Mouse (Mus musculus): ENCODE results near the gene Atp6v0b. TPM values are rescaled to one million over a fixed set of nuclear protein-coding genes. Genes with fewer than 3 reads are reported as not detected.

The Atp6v0b gene
- polyA plus RNA-seq, 1 experiment from 2014 or later: 346 TPM

DNA sequence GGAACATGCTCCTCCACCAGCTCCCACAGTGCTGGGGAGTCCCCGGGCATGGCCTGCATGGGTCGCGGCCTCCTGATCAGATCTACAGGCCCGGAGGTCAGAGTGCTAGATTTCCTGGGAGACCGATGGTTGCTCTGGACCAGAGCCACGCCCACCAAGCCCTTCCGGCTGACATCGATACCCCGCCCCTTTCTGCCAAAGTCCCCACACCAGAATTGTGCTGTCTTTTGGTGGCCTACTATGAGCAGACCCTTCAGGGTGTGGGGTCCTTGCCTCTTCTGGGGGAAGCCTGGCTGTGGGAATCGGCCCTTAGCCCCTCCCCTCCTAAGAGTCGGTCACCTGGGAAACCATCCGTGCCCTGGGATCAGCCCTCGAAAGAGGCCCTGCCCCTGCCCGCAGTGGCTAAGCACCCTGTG lies 14.7 kb downstream of the Atp6v0b start, which contains the start of gene Ccdc24:
TSS of gene Ccdc24 (minus strand) at position 87 of the 416 bp plus-strand sequence.
- 10% methylated on average over 14 of the region's 14 CpGs for WGBS
- H3K9me3 ChIP-seq (ENCODE audit: low read length): no peaks in the 10 kb centered on the region
- no peak within 1 kb of the TSS for H3K4me3 ChIP-seq (ENCODE audit: low read depth, low read length)
- no peak for TF ChIP-seq CTCF (IDR thresholded peaks at IDR 0.05)
- peak; percentile 48 for DNase-seq (ENCODE audit: low spot score)
- no peaks in the 10 kb centered on the region for H3K4me1 ChIP-seq (ENCODE audit: insufficient read depth, low read depth, low read length)
- no peaks in the 10 kb centered on the region for H3K36me3 ChIP-seq (ENCODE audit: insufficient read depth, low read length)
- H3K4me2 ChIP-seq (replicated peaks; ENCODE audit: low read depth, low read length): peak within 1 kb of the TSS; percentile 30
- no peaks in the 10 kb centered on the region for H3K27me3 ChIP-seq (replicated peaks; ENCODE audit: insufficient read depth, low read length)
- no peak within 1 kb of the TSS for H3K9ac ChIP-seq (replicated peaks; ENCODE audit: low read depth)
- no peak within 1 kb of the TSS for H3K27ac ChIP-seq (ENCODE audit: low read length)
- peak; percentile 40 for ATAC-seq

DNA sequence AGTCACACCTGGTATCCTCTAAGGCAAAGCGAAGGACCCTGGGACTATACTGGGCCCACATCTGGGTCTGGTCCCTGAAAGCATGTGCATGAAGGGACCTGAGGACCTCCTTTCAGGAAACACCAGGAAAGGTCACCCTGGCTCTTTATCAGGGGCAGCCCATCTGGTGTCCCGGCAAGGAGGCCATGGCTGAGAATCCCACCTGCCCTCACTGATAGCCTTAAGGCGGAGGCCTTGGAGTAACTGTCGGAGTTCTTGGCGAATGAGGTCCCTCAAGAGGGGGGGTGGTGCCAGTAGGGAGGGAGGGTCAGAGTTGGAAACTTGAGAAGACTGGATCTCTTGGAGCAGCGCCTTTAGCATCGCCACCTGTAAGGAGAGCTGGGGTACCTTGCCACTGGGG lies 15.3 kb downstream of the Atp6v0b start:
- Histone ChIP-seq H3K4me1 (ENCODE audit: insufficient read depth, low read depth, low read length) (no peaks in the 10 kb centered on the region), H3K36me3 (ENCODE audit: insufficient read depth, low read length) (no peaks in the 10 kb centered on the region), H3K27me3 (replicated peaks; ENCODE audit: insufficient read depth, low read length) (no peaks in the 10 kb centered on the region), H3K4me3 (ENCODE audit: low read depth, low read length) (no peak overlapping the region), H3K9me3 (ENCODE audit: low read length) (no peaks in the 10 kb centered on the region), H3K27ac (ENCODE audit: low read length) (no peak overlapping the region), H3K4me2 (replicated peaks; ENCODE audit: low read depth, low read length) (no peak overlapping the region), H3K9ac (replicated peaks; ENCODE audit: low read depth) (no peak overlapping the region)
- no peak for TF ChIP-seq CTCF (IDR thresholded peaks at IDR 0.05)
- TF ChIP-seq EP300 (IDR thresholded peaks at IDR 0.05): no peak
- DNase-seq (ENCODE audit: low spot score) (no peak), ATAC-seq (0 out of 2 replicates have a peak, but pooled peaks have one; percentile 11)
- WGBS: 48% methylated on average over 7 of the region's 7 CpGs

DNA sequence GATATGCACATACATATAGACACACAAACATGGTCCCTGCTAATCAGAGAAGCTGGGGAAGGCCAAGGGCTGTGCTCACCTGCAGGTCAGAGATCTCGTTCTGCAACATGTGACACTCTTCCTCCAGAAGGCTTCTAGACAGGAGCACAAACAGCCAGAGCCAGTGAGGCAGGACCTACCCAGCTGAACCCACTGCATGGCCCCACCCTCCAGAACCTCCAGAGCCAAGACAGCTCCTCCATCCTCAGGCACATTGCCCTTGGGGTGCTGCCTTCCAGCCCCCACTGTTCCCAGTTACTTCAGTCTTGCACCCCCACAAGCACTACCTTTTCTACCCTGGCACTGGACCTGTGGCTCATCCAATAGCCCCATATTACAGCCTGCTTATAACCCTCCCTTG lies 16.7 kb downstream of the Atp6v0b start:
- no peak overlapping the region for H3K9ac ChIP-seq (replicated peaks; ENCODE audit: low read depth)
- whole genome bisulfite sequencing: 40% methylated on average over 1 of the region's 1 CpGs
- DNase-seq (ENCODE audit: low spot score): no peak
- ATAC-seq: no peak
- H3K36me3 ChIP-seq (ENCODE audit: insufficient read depth, low read length): no peaks in the 10 kb centered on the region
- no peaks in the 10 kb centered on the region for H3K9me3 ChIP-seq (ENCODE audit: low read length)
- H3K27me3 ChIP-seq (replicated peaks; ENCODE audit: insufficient read depth, low read length): no peaks in the 10 kb centered on the region
- H3K4me3 ChIP-seq (ENCODE audit: low read depth, low read length): no peak overlapping the region
- no peak overlapping the region for H3K27ac ChIP-seq (ENCODE audit: low read length)
- no peaks in the 10 kb centered on the region for H3K4me1 ChIP-seq (ENCODE audit: insufficient read depth, low read depth, low read length)
- TF ChIP-seq CTCF (IDR thresholded peaks at IDR 0.05) (no peak), EP300 (IDR thresholded peaks at IDR 0.05) (no peak)
- no peak overlapping the region for H3K4me2 ChIP-seq (replicated peaks; ENCODE audit: low read depth, low read length)

DNA sequence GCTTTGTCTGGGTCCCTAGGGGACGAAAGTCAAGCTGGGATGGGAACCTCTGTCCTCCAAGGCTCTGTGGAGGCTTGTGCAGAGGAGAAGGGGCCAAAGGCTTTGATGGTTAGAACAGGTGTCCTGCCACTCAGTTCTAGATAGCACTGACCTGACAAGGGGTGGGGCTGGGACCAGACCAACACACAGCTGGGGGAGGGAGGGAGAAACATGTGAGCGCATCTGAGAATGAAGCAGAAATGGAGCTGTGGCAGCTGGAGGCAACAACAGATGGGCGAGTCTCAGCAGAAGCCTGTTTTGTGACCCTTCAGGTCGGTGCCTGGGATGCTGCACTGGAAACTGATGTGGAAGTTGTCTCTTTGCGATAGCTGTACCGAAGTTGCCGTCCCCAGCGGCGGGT lies 17.8 kb downstream of the Atp6v0b start:
- TF ChIP-seq EP300 (IDR thresholded peaks at IDR 0.05) (no peak), CTCF (IDR thresholded peaks at IDR 0.05) (no peak)
- no peaks in the 10 kb centered on the region for H3K27me3 ChIP-seq (replicated peaks; ENCODE audit: insufficient read depth, low read length)
- DNase-seq (ENCODE audit: low spot score) (no peak), ATAC-seq (no peak)
- no peak overlapping the region for H3K4me2 ChIP-seq (replicated peaks; ENCODE audit: low read depth, low read length)
- H3K9me3 ChIP-seq (ENCODE audit: low read length): no peaks in the 10 kb centered on the region
- H3K9ac ChIP-seq (replicated peaks; ENCODE audit: low read depth): no peak overlapping the region
- WGBS: 74% methylated on average over 9 of the region's 9 CpGs
- no peak overlapping the region for H3K27ac ChIP-seq (ENCODE audit: low read length)
- no peaks in the 10 kb centered on the region for H3K4me1 ChIP-seq (ENCODE audit: insufficient read depth, low read depth, low read length)
- H3K36me3 ChIP-seq (ENCODE audit: insufficient read depth, low read length): no peaks in the 10 kb centered on the region
- no peak overlapping the region for H3K4me3 ChIP-seq (ENCODE audit: low read depth, low read length)

DNA sequence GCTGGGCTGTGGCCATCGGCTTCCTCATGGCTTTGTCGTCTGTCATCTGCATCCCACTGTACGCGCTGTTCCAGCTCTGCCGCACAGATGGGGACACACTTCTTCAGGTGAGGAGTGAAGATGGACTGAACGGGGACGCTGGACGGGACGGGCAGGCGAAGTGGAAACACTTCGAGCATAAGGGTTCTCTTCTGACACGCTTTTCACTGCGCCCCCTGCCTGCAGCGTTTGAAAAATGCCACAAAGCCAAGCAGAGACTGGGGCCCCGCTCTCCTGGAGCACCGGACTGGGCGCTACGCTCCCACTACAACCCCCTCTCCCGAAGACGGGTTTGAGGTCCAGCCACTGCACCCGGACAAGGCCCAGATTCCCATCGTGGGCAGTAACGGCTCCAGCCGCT lies 19.3 kb downstream of the Atp6v0b start:
- peak; percentile 67 for DNase-seq (ENCODE audit: low spot score)

DNA sequence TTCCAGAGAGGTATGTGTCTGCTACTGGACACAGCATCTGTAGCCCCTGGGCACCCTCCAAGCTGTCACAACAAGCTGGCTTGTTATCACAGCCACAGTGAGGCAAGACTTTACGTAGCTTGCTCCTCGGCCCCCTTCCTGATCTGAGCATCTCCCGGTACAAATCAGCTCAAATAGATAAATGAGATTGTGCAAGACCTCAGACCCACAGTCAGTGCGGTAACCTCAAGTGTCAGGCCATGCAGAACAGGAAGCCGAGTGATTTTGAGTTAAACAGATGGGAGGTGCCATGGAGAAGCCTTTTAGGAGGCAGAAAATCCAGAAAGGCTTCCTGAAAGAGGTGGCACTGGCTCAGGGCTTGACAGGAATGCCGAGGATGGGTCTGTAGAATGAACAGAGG lies 20.1 kb downstream of the Atp6v0b start:
- Histone ChIP-seq H3K9me3 (ENCODE audit: low read length) (no peaks in the 10 kb centered on the region), H3K4me2 (replicated peaks; ENCODE audit: low read depth, low read length) (no peak overlapping the region), H3K27ac (ENCODE audit: low read length) (no peak overlapping the region), H3K4me3 (ENCODE audit: low read depth, low read length) (no peak overlapping the region), H3K4me1 (ENCODE audit: insufficient read depth, low read depth, low read length) (no peaks in the 10 kb centered on the region), H3K27me3 (replicated peaks; ENCODE audit: insufficient read depth, low read length) (no peaks in the 10 kb centered on the region), H3K9ac (replicated peaks; ENCODE audit: low read depth) (no peak overlapping the region), H3K36me3 (ENCODE audit: insufficient read depth, low read length) (no peaks in the 10 kb centered on the region)
- TF ChIP-seq CTCF (IDR thresholded peaks at IDR 0.05) (no peak), EP300 (IDR thresholded peaks at IDR 0.05) (no peak)
- WGBS: 40% methylated on average over 6 of the region's 6 CpGs
- DNase-seq (ENCODE audit: low spot score) (no peak), ATAC-seq (no peak)

More for the DNA sequence above, 19.3 kb downstream of the Atp6v0b start:
- Histone ChIP-seq H3K27ac (ENCODE audit: low read length) (no peak overlapping the region), H3K4me3 (ENCODE audit: low read depth, low read length) (no peak overlapping the region), H3K9ac (replicated peaks; ENCODE audit: low read depth) (no peak overlapping the region), H3K27me3 (replicated peaks; ENCODE audit: insufficient read depth, low read length) (no peaks in the 10 kb centered on the region), H3K4me1 (ENCODE audit: insufficient read depth, low read depth, low read length) (no peaks in the 10 kb centered on the region), H3K36me3 (ENCODE audit: insufficient read depth, low read length) (no peaks in the 10 kb centered on the region), H3K4me2 (replicated peaks; ENCODE audit: low read depth, low read length) (no peak overlapping the region), H3K9me3 (ENCODE audit: low read length) (no peaks in the 10 kb centered on the region)
- WGBS: 15% methylated on average over 24 of the region's 24 CpGs
- 0 out of 2 replicates have a peak, but pooled peaks have one; percentile 17 for ATAC-seq
- TF ChIP-seq CTCF (IDR thresholded peaks at IDR 0.05) (peak; percentile 81), EP300 (IDR thresholded peaks at IDR 0.05) (no peak)

DNA sequence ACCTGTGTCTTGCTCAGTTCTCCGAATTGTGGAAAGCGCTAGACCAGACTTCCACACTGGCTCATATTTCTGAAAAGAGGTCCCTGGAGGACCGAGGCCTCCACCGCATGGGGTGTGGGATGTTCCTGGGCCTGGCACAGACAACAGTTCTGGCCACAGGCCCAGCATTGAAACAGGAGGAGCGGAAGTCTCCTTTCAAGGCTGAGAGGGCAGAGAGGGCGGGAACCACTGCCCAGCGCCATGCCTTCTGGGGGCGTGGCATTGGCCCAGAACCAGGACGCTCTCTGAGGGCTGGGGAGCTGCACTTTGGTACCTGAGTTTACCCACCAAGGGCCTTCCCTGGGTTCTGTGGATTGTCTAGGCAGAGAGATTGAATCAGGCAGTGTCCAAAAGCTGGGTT lies 21.1 kb downstream of the Atp6v0b start:
- TF ChIP-seq CTCF (IDR thresholded peaks at IDR 0.05) (no peak), EP300 (IDR thresholded peaks at IDR 0.05) (no peak)
- Histone ChIP-seq H3K27ac (ENCODE audit: low read length) (no peak overlapping the region), H3K27me3 (replicated peaks; ENCODE audit: insufficient read depth, low read length) (no peaks in the 10 kb centered on the region), H3K9me3 (ENCODE audit: low read length) (no peaks in the 10 kb centered on the region), H3K36me3 (ENCODE audit: insufficient read depth, low read length) (no peaks in the 10 kb centered on the region), H3K4me2 (replicated peaks; ENCODE audit: low read depth, low read length) (no peak overlapping the region), H3K4me3 (ENCODE audit: low read depth, low read length) (no peak overlapping the region), H3K9ac (replicated peaks; ENCODE audit: low read depth) (no peak overlapping the region), H3K4me1 (ENCODE audit: insufficient read depth, low read depth, low read length) (no peaks in the 10 kb centered on the region)
- ATAC-seq (peak; percentile 81), DNase-seq (ENCODE audit: low spot score) (peak; percentile 88)
- WGBS: 32% methylated on average over 9 of the region's 9 CpGs
